Mouse (Mus musculus) megakaryocyte, embryonic 14.5 days (primary cell): ENCODE results near the gene Stox1.

ENCODE experiments used
- FLI1 ChIP-seq: IDR thresholded peaks from 2 replicates; pipeline ENCODE4 v1.6.1; 2012; ENCODE audit warnings: low read length, inconsistent platforms, mixed read lengths
- GATA1 ChIP-seq: IDR thresholded peaks from 3 replicates; pipeline ENCODE4 v1.6.1; 2012; ENCODE audit warnings: mixed read lengths, low read length, inconsistent platforms, borderline replicate concordance

- TF ChIP-seq GATA1 (no peak), FLI1 (no peak)
Observed at GRCm38 (mm10) chr10:62677329-62677728, 48.6 kb downstream of the Stox1 start.
